Mouse (Mus musculus): Measurements from ENCODE around the gene Ppp1r16b.

DNA sequence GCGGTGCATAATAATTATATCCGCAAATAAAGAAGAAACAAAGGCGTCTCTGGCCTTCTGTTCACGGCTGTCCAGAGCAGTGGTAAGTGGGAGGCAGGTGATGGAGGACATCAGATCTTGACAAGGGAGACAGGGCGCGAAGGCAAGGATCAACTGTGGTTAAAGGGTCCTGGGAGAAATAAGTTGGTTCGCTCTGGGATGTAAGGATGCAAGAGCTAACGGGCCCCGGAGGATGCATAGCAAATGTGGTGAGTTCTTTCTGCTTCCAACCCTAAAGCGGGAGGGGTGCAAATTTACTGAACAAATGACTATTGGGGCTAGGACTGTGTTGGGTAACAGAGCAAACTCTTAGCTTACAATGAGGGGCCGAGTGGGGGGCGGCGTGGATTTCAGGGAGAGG is 49.5 kb upstream of the Ppp1r16b start:
- TF ChIP-seq CTCF (IDR thresholded peaks at IDR 0.05) (no peak), EP300 (IDR thresholded peaks at IDR 0.05) (no peak)
